Mouse (Mus musculus) heart, embryonic 15.5 days (tissue): ENCODE data around the gene Snupn. TPM values are rescaled to one million over a fixed set of nuclear protein-coding genes. Genes with fewer than 3 reads are reported as not detected.

Experiments
- ATAC-seq: fragments of 200-750 bp; cut with Nextera tagmentation; replicated peaks from 2 replicates; pipeline ENCODE4 v1.8.0; 2017; ENCODE audit warnings: low read depth, moderate TSS enrichment; ENCODE audit not compliant: insufficient number of reproducible peaks, insufficient read depth, low FRiP score
- H3K27ac ChIP-seq: fragments of 300-500 bp; sonication (generic); 2 replicates; pipeline ENCODE4 v1.5.1; 2015; ENCODE audit warnings: mild to moderate bottlenecking, inconsistent platforms
- H3K27me3 ChIP-seq: fragments of 300-500 bp; sonication (generic); 2 replicates; pipeline ENCODE4 v1.6.1; 2015; ENCODE audit warnings: inconsistent platforms
- H3K36me3 ChIP-seq: fragments of 300-500 bp; sonication (generic); 2 replicates; pipeline ENCODE4 v1.6.1; 2015; ENCODE audit warnings: mild to moderate bottlenecking, inconsistent platforms
- H3K4me1 ChIP-seq: fragments of 300-500 bp; sonication (generic); replicated peaks from 2 replicates; pipeline ENCODE4 v1.6.1; 2015; ENCODE audit warnings: inconsistent platforms
- H3K4me2 ChIP-seq: fragments of 300-500 bp; sonication (generic); 2 replicates; pipeline ENCODE4 v1.6.1; 2015; ENCODE audit warnings: inconsistent platforms, mild to moderate bottlenecking, moderate library complexity
- H3K4me3 ChIP-seq: fragments of 300-500 bp; sonication (generic); 2 replicates; pipeline ENCODE4 v1.5.1; 2015; ENCODE audit warnings: mild to moderate bottlenecking, inconsistent platforms
- H3K9ac ChIP-seq: fragments of 300-500 bp; sonication (generic); 2 replicates; pipeline ENCODE4 v1.6.1; 2015; ENCODE audit warnings: mild to moderate bottlenecking, inconsistent platforms
- H3K9me3 ChIP-seq: fragments of 300-500 bp; sonication (generic); replicated peaks from 2 replicates; pipeline ENCODE4 v1.6.1; 2016; ENCODE audit warnings: inconsistent platforms
- WGBS: fragments of 180-500 bp; shearing (Covaris S2); methylation state at CpG from one replicate; pipeline ENCODE4 v1.1.7; 2015; ENCODE audit warnings: mixed read lengths; 5-methylcytosine and 5-hydroxymethylcytosine counted together
- polyA plus RNA-seq: library from polyadenylated mRNA; unstranded; fragments of >200 nt; fragmentation: Nextera tagmentation; extraction: Ambion mirVana; gene quantifications from 2 replicates; pipeline ENCODE4 v1.2.1, GENCODE M21; 2015

Gene Snupn
- polyA plus RNA-seq, 1 experiment from 2014 or later: 14.4 TPM

- Histone ChIP-seq H3K9ac (peak overlapping the region; percentile 80; the same call in 1 of the 2 replicates), H3K4me2 (peak overlapping the region; percentile 95), H3K4me1 (peaks cover 48% of the 10 kb centered on the region), H3K36me3 (peaks cover 22% of the 10 kb centered on the region), H3K27me3 (no peaks in the 10 kb centered on the region), H3K4me3 (peak overlapping the region; percentile 75; the same call in 1 of the 2 replicates), H3K27ac (peak overlapping the region; percentile 89), H3K9me3 (no peaks in the 10 kb centered on the region)
- ATAC-seq: no peak
- 83% methylated on average over 4 of the region's 4 CpGs for WGBS
Observed at GRCm38 (mm10) chr9:56922746-56923145, 27.9 kb upstream of the Snupn start.

DNA sequence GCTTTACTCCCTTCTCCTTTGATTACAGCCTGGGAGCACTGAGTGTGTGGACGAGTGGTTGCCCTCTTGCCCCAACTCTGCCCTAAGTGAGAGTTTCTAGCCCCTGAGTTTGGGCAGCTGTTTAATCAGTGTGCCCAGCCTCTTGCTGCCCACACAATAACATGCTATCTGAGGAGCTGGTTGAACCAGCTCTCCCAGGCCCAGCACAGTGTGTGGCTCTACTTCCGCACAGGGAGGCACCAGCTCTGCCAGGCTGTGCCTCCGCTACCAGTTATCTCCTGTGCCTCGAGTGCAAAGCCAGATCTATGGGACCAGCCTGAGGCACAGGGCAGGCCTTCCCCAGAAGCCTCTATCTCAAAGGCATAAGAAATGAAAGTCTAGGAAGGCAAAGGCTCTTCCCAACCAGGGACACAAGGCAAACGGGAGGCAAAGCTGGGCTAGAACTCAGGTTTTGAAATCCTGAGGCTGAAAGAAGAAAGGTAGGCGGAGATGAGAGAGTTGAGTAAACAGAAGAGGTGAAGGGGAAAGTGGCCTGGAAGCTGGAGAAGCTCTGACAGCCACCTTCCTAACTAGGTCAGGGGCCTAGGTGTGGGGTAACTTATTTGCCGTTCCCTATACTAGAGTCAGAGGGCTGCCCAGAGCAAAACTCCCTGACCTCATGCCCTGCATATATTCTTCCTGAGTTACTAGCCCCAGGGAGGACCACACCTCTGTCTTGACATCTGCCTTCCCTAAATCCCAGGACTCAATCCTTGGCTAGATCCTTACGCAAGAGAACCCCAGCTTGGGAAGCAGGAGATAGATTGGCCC lies 26.6 kb upstream of the Snupn start:
- Histone ChIP-seq H3K27ac (peak overlapping the region; percentile 89), H3K4me2 (peak overlapping the region; percentile 95), H3K4me1 (peaks cover 55% of the 10 kb centered on the region), H3K9me3 (no peaks in the 10 kb centered on the region), H3K36me3 (peaks cover 15% of the 10 kb centered on the region), H3K27me3 (no peaks in the 10 kb centered on the region), H3K9ac (peak overlapping the region; percentile 80), H3K4me3 (peak overlapping the region; percentile 75)
- ATAC-seq: no peak; the same call in 1 of the 2 replicates
- WGBS: 36% methylated on average over 8 of the region's 8 CpGs

- Histone ChIP-seq H3K4me1 (peaks cover 55% of the 10 kb centered on the region), H3K4me2 (peak overlapping the region; percentile 95)
Observed at GRCm38 (mm10) chr9:56924651-56925027, 26.0 kb upstream of the Snupn start.

GRCm38 (mm10) chr9:56925291-56926024 lies 25.2 kb upstream of the Snupn start:
- no peaks in the 10 kb centered on the region for H3K9me3 ChIP-seq
- H3K4me2 ChIP-seq: peak overlapping the region; percentile 95
- 70% methylated on average over 26 of the region's 26 CpGs for WGBS
- H3K9ac ChIP-seq: peak overlapping the region; percentile 80
- H3K4me3 ChIP-seq: peak overlapping the region; percentile 75
- peaks cover 15% of the 10 kb centered on the region for H3K36me3 ChIP-seq
- H3K27ac ChIP-seq: peak overlapping the region; percentile 89
- H3K4me1 ChIP-seq: peaks cover 55% of the 10 kb centered on the region
- H3K27me3 ChIP-seq: no peaks in the 10 kb centered on the region
- ATAC-seq: no peak

More at GRCm38 (mm10) chr9:56924651-56925027, 26.0 kb upstream of the Snupn start:
- H3K27me3 ChIP-seq: no peaks in the 10 kb centered on the region
- WGBS: 5% methylated on average over 7 of the region's 7 CpGs
- H3K9ac ChIP-seq: peak overlapping the region; percentile 80
- H3K4me3 ChIP-seq: peak overlapping the region; percentile 75
- no peaks in the 10 kb centered on the region for H3K9me3 ChIP-seq
- peaks cover 15% of the 10 kb centered on the region for H3K36me3 ChIP-seq
- H3K27ac ChIP-seq: peak overlapping the region; percentile 89
- peak; percentile 81 for ATAC-seq

DNA sequence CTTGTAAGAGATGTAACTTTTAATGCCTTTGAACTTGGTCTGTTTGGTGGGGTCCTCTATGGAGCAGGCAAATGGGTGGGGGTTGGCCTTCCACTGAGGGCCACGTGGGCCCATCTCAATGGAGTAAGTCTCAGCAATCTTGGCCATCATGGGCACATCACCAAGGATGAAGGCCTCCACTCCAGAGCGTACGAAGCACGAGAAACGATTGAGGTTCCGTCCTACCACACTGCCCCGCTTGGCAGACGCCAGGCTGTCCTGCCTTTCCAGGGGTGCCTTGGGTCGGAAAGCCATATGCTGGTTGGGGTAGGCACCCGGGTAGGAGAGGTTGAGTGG lies 24.7 kb upstream of the Snupn start:
- no peak for ATAC-seq
- Histone ChIP-seq H3K9ac (peak overlapping the region; percentile 80; the same call in 1 of the 2 replicates), H3K36me3 (peaks cover 13% of the 10 kb centered on the region), H3K9me3 (no peaks in the 10 kb centered on the region), H3K4me3 (peak overlapping the region; percentile 75), H3K27ac (peak overlapping the region; percentile 96; the same call in 1 of the 2 replicates), H3K27me3 (no peaks in the 10 kb centered on the region), H3K4me1 (peaks cover 55% of the 10 kb centered on the region), H3K4me2 (peak overlapping the region; percentile 95)
- 92% methylated on average over 10 of the region's 10 CpGs for WGBS

DNA sequence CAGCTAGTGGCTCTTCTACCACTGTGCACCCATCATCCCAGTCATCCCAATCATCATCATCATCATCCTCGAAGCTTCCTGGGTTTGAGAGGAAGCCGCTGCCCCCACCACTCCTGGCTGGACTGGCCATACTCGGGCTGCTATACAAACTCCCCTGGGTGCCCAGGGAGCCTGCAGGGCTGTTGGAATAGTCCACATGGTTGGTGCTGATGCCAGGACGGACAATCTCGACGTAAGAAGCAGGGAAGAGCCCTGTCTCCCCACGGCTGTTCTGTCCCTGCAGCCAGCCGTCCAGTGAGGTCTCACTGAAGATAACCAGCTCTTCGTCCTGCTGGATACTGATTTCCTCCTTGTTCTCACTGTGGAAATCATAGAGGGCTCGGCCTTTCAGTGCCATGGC lies 24.3 kb upstream of the Snupn start:
- WGBS: 66% methylated on average over 10 of the region's 10 CpGs
- H3K9me3 ChIP-seq: no peaks in the 10 kb centered on the region
- H3K36me3 ChIP-seq: peaks cover 9% of the 10 kb centered on the region
- peaks cover 55% of the 10 kb centered on the region for H3K4me1 ChIP-seq
- H3K27ac ChIP-seq: peak overlapping the region; percentile 96
- no peak for ATAC-seq
- no peaks in the 10 kb centered on the region for H3K27me3 ChIP-seq
- H3K4me3 ChIP-seq: peak overlapping the region; percentile 75
- H3K4me2 ChIP-seq: peak overlapping the region; percentile 95
- peak overlapping the region; percentile 80 for H3K9ac ChIP-seq

- Histone ChIP-seq H3K4me2 (peak overlapping the region; percentile 95), H3K9ac (peak overlapping the region; percentile 80), H3K27me3 (no peaks in the 10 kb centered on the region), H3K27ac (peak overlapping the region; percentile 96), H3K4me3 (peak overlapping the region; percentile 75), H3K9me3 (no peaks in the 10 kb centered on the region), H3K36me3 (no peaks in the 10 kb centered on the region), H3K4me1 (peaks cover 55% of the 10 kb centered on the region)
- no peak for ATAC-seq
- WGBS: 1% methylated on average over 35 of the region's 35 CpGs
Observed at GRCm38 (mm10) chr9:56927191-56928012, 23.3 kb upstream of the Snupn start.

DNA sequence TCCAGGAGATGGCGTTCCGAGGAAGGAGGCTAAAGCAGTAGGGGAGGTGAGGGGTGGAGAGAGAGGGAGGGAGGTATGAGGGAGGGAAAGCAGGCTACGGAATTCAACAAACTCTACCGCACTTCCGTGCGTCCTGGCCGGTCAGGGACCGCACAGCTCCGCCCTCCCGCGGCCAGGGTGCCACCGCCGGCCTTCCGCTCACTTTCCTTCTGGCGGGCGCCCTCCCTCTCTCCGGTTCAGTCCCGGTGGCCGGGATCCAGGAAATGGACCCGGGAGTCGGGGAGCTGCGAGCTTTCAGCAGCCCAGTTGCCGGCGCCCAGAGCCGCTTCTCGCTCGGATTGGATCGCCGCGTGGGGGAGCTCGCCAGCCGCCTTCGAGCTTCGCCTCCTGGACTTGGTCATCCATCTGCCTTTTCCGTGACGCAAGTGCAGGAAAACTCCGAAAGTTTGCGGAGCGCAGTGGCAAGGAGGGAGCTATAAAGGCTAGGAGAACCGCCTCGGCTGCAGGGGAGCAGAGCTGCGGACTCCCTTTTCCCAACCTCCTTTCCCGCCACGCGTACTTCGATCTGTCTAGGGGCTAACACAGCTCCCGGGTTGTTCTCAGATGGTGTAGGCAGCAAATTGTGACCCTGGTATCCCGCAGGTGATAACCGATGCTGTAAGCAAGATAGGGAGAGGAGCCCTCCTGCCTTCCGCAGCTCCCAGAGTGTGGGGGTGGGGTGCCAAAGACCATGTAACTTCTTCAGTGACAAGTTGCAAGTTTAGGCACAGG lies 22.5 kb upstream of the Snupn start, which contains the start of gene Snx33:
Gene Snx33 (minus strand): TSS at position 331 of the 771 bp plus-strand sequence.
- WGBS: under 1% methylated on average over 50 of the region's 50 CpGs
- H3K27ac ChIP-seq: peak within 1 kb of the TSS; percentile 96
- H3K9me3 ChIP-seq: no peaks in the 10 kb centered on the region
- H3K27me3 ChIP-seq: no peaks in the 10 kb centered on the region
- peaks cover 48% of the 10 kb centered on the region for H3K4me1 ChIP-seq
- peak within 1 kb of the TSS; percentile 95 for H3K4me2 ChIP-seq
- peak within 1 kb of the TSS; percentile 75 for H3K4me3 ChIP-seq
- no peaks in the 10 kb centered on the region for H3K36me3 ChIP-seq
- peak; percentile 72 for ATAC-seq
- peak within 1 kb of the TSS; percentile 80 for H3K9ac ChIP-seq

GRCm38 (mm10) chr9:56929496-56929895 lies 21.2 kb upstream of the Snupn start:
- H3K9ac ChIP-seq: no peak overlapping the region
- no peaks in the 10 kb centered on the region for H3K9me3 ChIP-seq
- WGBS: 50% methylated on average over 4 of the region's 4 CpGs
- H3K27ac ChIP-seq: no peak overlapping the region
- peaks cover 36% of the 10 kb centered on the region for H3K4me1 ChIP-seq
- no peak for ATAC-seq
- no peaks in the 10 kb centered on the region for H3K27me3 ChIP-seq
- H3K4me3 ChIP-seq: no peak overlapping the region
- H3K36me3 ChIP-seq: no peaks in the 10 kb centered on the region
- H3K4me2 ChIP-seq: no peak overlapping the region

GRCm38 (mm10) chr9:56930556-56930955 lies 20.1 kb upstream of the Snupn start:
- Histone ChIP-seq H3K27ac (no peak overlapping the region), H3K36me3 (no peaks in the 10 kb centered on the region), H3K27me3 (no peaks in the 10 kb centered on the region), H3K4me2 (no peak overlapping the region), H3K9ac (no peak overlapping the region), H3K4me1 (peaks cover 25% of the 10 kb centered on the region), H3K4me3 (no peak overlapping the region), H3K9me3 (no peaks in the 10 kb centered on the region)
- ATAC-seq: no peak
- 38% methylated on average over 1 of the region's 1 CpGs for WGBS
